Mouse (Mus musculus): Measurements from ENCODE around the gene Ccdc73.
"Not testable (repeated sequence)": the region's sequence is repeated elsewhere in the genome, so short reads cannot be mapped to it uniquely, and the experiment has no call there.

The Ccdc73 gene

GRCm38 (mm10) chr2:104867282-104867855 lies at the start of gene Ccdc73:
Gene Ccdc73 (plus strand): TSS chr2:104867805.
- no peak for DNase-seq (ENCODE audit: low read depth, low spot score)

GRCm38 (mm10) chr2:104818763-104819162 lies 48.8 kb upstream of the Ccdc73 start:
- DNase-seq (ENCODE audit: low read depth, low spot score) = not testable (repeated sequence)

- no peak for DNase-seq (ENCODE audit: low read depth, low spot score)
These were observed 41.4 kb upstream of the Ccdc73 start for GRCm38 (mm10) chr2:104826191-104826590.

GRCm38 (mm10) chr2:104832486-104832885 lies 35.1 kb upstream of the Ccdc73 start:
- no peak for DNase-seq (ENCODE audit: low read depth, low spot score)

- DNase-seq (ENCODE audit: low read depth, low spot score) = no peak
These were observed 26.6 kb upstream of the Ccdc73 start for GRCm38 (mm10) chr2:104840974-104841373.

- DNase-seq (ENCODE audit: low read depth, low spot score) = no peak
These were observed 25.9 kb upstream of the Ccdc73 start for GRCm38 (mm10) chr2:104841736-104842135.

- DNase-seq (ENCODE audit: low read depth, low spot score) = no peak
These were observed 25.0 kb upstream of the Ccdc73 start for GRCm38 (mm10) chr2:104842559-104842958.

GRCm38 (mm10) chr2:104846638-104847414 lies 20.8 kb upstream of the Ccdc73 start:
- no peak for DNase-seq (ENCODE audit: low read depth, low spot score)

- peak; percentile 69 for DNase-seq (ENCODE audit: low read depth, low spot score)
These were observed 20.0 kb upstream of the Ccdc73 start for GRCm38 (mm10) chr2:104847645-104848044.

GRCm38 (mm10) chr2:104848235-104849161 lies 19.1 kb upstream of the Ccdc73 start:
- peak; percentile 58 for DNase-seq (ENCODE audit: low read depth, low spot score)

GRCm38 (mm10) chr2:104849276-104849990 lies 18.2 kb upstream of the Ccdc73 start, which contains the start of gene Prrg4:
Gene Prrg4 (minus strand): TSS chr2:104849876.
- DNase-seq (ENCODE audit: low read depth, low spot score) = peak; percentile 70

- DNase-seq (ENCODE audit: low read depth, low spot score) = peak; percentile 58
These were observed 17.6 kb upstream of the Ccdc73 start for GRCm38 (mm10) chr2:104849991-104850359.

- no peak for DNase-seq (ENCODE audit: low read depth, low spot score)
These were observed 15.9 kb upstream of the Ccdc73 start for GRCm38 (mm10) chr2:104851686-104852085.

- no peak for DNase-seq (ENCODE audit: low read depth, low spot score)
These were observed 15.1 kb upstream of the Ccdc73 start for GRCm38 (mm10) chr2:104852546-104852945.

- no peak for DNase-seq (ENCODE audit: low read depth, low spot score)
These were observed 12.8 kb upstream of the Ccdc73 start for GRCm38 (mm10) chr2:104854836-104855235.

GRCm38 (mm10) chr2:104855732-104856131 lies 11.9 kb upstream of the Ccdc73 start:
- DNase-seq (ENCODE audit: low read depth, low spot score) = no peak

GRCm38 (mm10) chr2:104856218-104856617 lies 11.4 kb upstream of the Ccdc73 start:
- DNase-seq (ENCODE audit: low read depth, low spot score) = no peak

- DNase-seq (ENCODE audit: low read depth, low spot score) = not testable (repeated sequence)
These were observed 9.5 kb upstream of the Ccdc73 start for GRCm38 (mm10) chr2:104858083-104858482.

- DNase-seq (ENCODE audit: low read depth, low spot score) = no peak
These were observed 8.5 kb upstream of the Ccdc73 start for GRCm38 (mm10) chr2:104859060-104859459.

- no peak for DNase-seq (ENCODE audit: low read depth, low spot score)
These were observed 7.2 kb upstream of the Ccdc73 start for GRCm38 (mm10) chr2:104860426-104860825.

- no peak for DNase-seq (ENCODE audit: low read depth, low spot score)
These were observed 3.3 kb upstream of the Ccdc73 start for GRCm38 (mm10) chr2:104864176-104864860.
